Mouse (Mus musculus) thymus, adult 2 months (tissue): ENCODE measurements at regions not wholly inside any gene's neighbourhood (a gene's known extent, or its start where the extent isn't known, plus 50 kb on each side); places are given as distances from the start of the nearest gene placed in this dataset.

Experiments
- CTCF ChIP-seq: fragments of 200-500 bp; IDR thresholded peaks from 2 replicates; pipeline ENCODE4 v1.5.1; 2012; ENCODE audit warnings: mild to moderate bottlenecking, control low read depth, low read length, moderate library complexity, borderline replicate concordance; ENCODE audit not compliant: control insufficient read depth, poor library complexity, insufficient read depth; ENCODE audit errors: extremely low read depth
- POLR2A ChIP-seq: fragments of 200-500 bp; IDR thresholded peaks from 2 replicates; pipeline ENCODE4 v1.6.1; 2012; ENCODE audit warnings: mild to moderate bottlenecking, low read length, control low read depth, moderate library complexity; ENCODE audit not compliant: control insufficient read depth, poor library complexity, insufficient read depth; ENCODE audit errors: extremely low read depth

DNA sequence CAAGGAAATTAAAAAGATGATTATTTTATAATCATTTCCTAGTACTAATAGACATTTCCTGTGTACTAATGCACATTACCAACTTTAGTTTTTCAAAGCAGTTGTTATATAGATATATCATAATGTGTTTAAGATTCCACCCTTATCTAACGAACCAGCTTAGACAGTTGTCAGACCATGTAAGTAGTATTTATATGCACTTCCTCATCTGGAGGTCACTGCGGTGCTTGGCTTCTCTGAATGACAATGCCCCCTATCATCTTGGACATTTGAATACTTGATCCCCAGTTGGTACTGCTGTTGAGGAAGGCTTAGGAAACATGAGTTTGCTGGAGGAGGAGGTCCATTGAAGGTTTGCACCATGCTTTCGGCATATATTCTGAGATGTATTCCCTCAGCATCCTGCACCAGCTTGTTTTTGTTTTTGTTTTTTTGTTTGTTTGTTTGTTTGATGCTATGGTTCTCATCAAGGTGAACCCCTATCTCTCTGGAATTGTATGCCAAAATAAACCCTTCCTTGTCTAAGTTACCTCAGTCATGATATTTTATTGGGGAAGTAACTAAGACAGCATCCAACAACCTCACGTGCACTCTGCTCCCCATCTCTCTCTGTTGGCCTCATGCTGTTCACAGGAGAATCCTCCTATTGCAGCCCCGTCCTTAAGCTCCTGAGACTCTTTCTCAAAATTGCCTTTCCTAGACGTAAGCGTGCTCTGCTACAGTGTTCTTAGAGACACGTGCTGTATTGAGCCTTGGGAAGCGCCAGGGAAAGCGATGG, 228.4 kb upstream of the Mmadhc start:
- no peak for TF ChIP-seq CTCF
- no peak for TF ChIP-seq POLR2A
